Mouse (Mus musculus) erythroblast, adult 5-6 weeks (primary cell): ENCODE measurements around the gene Abcc12. TPM values are rescaled to one million over a fixed set of nuclear protein-coding genes. Genes with fewer than 3 reads are reported as not detected.

Experiments used
- ATAC-seq: replicated peaks from 2 replicates; pipeline ENCODE4 v1.8.0; 2016; ENCODE audit warnings: moderate number of reproducible peaks, mild to moderate bottlenecking, moderate TSS enrichment, inconsistent platforms; ENCODE audit not compliant: poor library complexity, low FRiP score, severe bottlenecking
- total RNA-seq, 2 experiments: library from RNA; stranded (forward) in 1 of 2; stranded (reverse) in 1 of 2; fragments of 150-400 nt in 1 of 2; fragments of 200-764, 138-1000 nt in 1 of 2; gene quantifications; 2 replicates each; pipeline versions ENCODE4 v1.2.3 to v1.2.4; 2015 to 2017; ENCODE audit warnings: low replicate concordance in 2 of 2

Gene Abcc12
- total RNA-seq, 2 experiments from 2014 or later: not detected

DNA sequence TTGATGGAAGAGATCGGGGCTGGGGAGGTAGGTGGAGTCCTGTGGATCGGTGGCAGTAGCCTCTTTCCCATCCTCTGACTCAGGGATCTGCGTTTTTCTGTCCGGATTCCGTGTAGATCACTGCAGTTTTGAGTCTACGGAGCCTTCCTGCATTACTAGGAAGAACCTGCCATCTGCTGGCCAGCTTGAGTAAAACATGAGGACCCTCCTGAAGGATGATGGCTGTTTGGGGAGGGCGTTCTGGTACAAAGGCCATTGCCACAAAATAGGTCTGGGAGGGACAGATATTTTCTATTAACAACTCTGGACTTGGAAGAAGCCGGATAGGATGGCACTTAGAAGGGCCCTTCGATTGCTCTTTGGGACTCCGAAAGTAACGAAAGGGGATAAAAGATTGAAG is 4.6 kb upstream of the Abcc12 start:
- ATAC-seq: peak; percentile 69

DNA sequence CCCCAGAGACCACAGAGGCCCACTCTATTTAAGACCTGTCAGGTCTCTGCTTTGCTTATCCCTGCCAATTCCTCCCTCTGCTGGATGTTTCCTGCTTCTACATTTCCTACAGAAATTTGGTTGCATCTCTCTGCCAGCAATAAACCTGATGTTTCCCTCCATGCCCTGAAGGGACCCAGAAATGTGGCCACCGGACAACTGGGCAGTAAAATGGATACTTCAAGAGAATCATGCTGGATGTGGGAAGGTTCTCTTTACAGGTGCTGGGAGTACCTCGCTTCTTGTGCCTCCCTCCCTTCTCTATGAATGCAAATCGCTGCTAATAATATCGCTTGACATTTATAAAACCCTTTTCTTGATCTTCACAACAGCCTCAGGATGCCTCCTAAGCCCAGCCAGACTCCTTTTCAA is 1.4 kb upstream of the Abcc12 start:
- no peak for ATAC-seq

DNA sequence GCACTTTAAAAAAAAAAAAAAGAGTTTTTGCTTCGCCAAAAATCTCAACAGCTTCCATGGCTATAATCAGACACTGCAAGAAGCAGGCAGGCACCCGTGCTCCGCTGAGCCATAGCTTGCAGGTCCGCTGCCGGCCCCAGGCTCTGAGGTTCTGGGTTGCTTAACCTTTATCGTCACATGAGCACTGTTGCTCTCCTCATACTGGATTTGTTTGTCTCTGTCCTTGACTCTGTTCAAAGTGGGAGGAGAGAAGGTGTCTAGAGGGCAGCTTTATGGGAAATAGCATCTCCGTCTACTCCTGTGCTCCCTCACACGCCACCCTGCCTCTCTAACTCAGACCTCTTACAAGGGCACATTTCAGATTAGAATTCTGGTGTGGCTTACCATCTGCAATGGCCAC is 1.8 kb downstream of the Abcc12 start:
- ATAC-seq: no peak

DNA sequence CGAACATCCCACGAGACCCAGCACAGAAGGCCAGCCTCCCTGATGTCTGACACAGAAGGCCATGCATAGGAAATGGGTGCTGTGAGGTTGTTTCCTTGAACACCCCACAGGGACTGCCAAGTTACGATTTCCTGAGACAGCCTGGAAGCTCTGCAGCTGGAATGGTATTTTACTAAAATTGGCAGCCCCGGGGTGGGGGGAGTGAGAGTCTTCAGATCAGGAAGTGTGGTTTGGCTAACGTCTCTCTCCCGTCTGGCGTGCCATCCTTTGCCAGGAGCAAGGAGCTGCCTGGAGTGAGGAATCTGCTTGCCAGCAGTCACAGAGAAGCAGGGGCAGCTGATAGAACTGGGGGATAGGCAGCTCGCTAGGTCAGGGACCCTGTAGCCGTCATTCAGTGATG is 2.4 kb downstream of the Abcc12 start:
- ATAC-seq: no peak

DNA sequence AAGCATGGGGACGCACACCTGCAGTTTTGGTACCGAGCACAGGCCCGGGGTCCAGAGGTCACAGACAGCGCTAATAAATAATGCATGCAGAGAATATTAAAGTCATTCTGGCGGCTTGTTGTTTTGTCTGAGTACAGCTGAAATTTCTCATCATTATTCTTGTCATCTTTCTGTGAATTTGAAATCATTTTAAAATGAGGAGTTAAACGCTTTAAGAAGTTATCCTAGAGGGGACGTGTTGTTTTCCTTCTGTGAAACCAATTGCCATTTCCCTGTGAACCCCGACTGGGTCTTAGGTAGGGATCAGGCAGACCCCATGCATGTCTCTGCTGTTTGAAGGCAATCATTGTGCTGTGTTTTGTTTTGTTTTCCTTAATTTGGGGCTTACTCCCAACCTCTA is 2.9 kb downstream of the Abcc12 start:
- ATAC-seq: no peak

DNA sequence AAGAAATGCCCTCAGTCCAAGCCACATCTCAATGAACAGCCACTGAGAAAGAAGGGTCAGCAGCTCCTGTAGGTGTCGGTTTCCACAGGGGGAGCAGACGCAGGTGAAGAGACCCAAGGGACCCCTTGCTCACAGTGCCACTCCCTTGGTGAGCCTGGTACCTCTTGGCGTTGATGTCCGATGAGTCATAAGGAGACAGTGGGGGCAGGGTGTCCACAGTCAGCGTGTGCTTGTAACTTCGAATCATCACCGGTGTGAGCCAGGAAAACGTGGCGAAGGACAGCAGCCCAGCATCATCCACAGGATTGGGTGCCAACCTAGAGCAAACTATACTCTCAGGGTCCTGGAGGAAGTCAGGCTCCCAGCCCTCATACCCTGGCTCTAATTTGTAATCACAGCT is 16.8 kb downstream of the Abcc12 start:
- no peak for ATAC-seq

DNA sequence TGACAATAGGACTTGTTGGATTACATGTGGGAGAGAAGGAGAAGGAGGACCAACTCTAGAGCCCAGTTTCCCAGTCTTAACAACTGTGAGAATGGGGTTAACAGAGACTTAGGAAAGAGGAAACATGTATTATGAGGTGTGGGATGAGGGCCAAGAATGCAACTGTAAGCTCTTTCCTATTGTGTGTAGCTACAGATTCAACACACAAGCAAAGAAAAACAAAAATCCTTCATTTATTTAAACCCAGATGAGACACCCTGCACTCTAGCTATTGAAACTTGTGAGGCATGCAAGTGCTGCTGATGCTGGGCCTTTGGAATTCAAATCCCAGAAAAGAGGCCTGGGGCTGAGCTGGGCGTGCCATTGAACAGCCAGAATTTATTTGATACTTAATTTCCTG is 18.7 kb downstream of the Abcc12 start:
- ATAC-seq: no peak

DNA sequence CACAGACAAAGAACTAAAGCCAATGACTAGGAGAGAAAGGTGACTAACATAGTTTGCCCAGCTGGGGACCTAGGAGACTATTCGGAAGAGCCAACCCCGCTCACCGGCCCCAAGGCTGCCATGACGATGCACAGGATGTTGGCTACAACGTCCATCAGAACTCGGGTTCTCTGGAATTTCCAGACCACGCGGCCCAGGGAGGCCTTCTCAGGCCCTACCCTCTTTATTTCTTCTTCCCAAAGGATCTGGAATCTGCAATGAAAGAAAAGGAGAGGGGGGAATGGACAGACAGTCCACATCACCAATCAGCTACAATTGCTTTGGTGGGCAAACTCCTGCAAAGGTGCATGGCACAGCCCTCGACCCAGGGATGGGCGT is 19.8 kb downstream of the Abcc12 start:
- no peak for ATAC-seq

DNA sequence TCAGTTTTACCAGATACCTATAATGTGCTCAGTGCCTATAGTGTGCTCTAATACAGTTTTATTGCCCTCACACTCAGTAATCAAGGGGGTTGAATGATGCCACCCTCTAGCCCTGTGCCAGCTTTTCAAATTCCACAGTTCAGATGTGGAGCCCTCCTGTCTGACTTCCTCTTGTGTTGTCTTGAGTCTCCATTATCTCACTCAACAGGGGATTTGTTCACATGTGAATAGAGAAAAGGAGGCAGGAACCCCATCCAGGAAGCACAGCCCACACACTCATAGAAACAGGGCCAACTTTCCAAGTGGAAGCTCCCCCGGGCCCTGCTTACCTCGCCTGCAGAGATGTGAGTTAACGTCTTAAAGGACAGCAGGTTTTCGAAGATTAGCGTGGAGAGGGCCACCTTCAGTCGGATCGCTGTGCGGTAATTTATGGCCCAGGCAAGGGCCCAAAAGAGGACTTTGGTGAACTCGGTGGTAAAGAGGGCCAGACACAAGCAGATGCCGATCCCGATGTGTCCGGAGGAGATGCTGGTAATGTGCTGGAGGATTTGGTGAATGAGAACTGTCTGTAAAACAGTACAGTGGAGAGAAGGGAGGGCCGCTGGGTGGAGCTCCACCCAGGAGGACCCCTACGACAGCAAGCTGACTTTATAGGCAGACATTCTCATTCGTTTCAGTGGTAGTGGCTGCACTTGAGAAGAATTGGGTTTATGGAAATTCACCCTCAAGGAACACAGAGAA is 20.4 kb downstream of the Abcc12 start:
- ATAC-seq: no peak

DNA sequence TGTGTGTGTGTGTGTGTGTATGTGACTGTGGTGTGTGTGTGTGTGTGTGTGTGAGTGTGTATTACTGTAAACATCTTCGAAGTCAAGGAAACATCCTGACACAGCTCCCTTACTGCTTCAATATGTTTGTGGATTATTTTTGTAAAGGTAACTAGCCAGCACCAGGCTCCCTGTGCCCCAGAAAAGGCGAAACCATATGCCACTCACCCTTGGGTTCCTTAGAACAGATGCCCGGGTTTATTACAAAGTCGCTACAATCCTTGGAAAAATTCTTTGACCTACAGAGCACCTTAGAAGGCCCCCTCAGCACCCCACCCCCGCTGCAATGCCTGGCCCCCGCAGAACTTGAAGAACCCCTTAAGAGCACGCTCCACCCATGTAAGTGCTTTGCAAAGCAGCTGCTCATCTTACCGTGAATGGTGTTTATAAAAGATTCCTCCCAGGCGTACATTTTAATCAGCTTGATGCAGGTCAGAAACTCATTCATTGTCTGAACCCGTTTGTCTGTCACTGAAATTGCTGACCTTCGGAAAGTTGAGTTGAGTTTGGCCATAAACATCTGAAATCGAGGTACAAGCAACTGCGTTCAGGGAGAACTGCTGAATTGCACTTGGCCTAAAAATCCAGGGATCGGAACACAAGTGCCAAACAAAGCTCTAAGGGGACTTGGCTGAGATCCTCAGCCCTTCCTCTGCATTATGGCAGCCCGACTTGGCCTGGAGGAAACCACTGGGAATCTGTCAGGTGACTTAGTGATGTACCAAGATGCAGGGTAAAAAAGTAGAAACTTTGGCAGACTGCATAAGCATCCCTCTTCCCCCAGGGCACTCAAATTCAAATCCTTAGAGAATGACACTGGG is 23.1 kb downstream of the Abcc12 start:
- no peak for ATAC-seq

DNA sequence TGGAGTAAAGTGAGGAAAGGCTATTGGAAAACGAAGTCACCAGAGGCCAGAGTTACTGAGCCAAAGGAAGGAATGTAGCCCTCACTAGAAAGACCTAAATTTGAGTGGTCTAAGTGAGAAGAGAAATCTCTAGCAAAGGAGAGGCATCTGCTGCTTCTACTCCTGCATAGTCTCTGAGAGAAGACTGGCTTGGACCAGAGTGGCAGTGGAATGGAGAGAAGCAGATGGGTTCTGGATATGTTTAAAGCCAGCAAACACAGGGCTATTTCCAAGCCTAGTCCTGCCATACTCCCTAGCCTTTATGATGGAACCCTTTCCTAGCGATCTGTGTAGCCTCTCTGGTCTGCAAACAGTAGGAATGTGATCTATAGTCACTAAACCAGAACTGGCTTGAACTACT is 24.9 kb downstream of the Abcc12 start:
- no peak for ATAC-seq

DNA sequence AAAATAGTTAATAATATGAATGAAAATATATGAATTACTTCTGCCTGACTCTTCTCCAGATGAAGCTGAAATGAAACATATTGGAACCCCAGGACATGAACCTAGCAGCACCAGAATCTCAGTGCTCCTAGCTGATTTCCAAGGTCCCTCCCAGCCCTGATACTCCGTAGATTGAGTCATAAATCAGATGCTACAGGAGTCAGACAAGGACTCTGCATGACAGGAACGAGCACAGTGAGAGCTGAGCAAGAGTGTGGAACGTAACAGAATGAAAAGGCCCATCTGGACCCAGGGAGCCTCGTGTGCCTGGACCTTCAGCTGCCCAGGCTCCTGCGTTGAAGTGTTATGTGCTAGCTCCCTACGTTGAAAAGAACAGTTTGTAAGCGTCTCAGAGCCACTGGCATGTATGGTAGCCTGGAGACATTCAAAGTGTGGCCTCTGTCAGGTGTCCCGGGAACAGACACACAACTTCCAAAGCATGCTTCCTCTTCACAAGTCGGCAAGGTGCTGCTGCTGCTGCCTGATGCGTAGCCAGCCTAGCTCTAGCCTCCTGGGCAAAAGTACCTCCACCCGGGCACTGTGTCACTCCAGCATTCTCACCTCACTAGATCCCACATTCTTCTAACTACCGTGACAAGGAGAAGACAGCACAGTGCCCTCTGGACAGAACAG is 26.1 kb downstream of the Abcc12 start:
- ATAC-seq: no peak

DNA sequence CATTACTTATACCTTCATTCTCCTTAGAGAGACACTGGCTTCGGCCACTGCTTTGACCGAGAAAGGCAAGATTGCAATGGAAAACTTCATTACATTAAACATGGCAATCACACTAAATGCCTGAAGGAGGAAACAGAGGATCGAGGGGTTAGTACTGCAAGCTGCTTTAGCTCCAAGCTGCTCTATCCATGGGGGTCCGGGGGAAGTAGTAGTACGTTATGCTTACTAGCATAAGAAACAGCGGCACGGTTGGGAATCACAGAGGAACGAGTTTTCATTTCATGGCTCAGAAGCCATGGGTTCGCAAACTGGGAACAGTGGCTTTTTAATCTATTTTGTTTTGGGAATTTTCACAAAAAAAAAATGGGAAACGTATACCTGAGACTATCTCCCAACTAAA is 30.0 kb downstream of the Abcc12 start:
- ATAC-seq: no peak

DNA sequence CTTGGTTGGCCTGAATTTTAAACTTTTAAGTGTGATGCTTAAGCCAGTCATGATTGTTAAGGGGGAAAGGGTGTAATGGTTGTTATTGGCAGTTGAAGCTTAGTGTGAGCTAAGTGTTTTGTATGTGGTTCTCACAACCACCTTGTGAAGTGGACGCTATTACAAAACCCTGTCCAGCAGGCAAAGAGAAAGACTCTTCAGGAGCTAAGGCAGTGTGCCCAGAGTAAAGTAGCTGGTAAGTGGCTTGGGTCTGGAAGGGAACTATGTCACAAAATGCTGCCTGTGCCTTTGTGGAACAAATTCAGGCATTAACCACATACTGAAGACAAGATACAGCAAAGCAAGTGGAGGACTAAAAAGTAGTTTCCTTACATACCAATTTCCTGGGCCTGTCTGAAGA is 34.5 kb downstream of the Abcc12 start:
- ATAC-seq: no peak

DNA sequence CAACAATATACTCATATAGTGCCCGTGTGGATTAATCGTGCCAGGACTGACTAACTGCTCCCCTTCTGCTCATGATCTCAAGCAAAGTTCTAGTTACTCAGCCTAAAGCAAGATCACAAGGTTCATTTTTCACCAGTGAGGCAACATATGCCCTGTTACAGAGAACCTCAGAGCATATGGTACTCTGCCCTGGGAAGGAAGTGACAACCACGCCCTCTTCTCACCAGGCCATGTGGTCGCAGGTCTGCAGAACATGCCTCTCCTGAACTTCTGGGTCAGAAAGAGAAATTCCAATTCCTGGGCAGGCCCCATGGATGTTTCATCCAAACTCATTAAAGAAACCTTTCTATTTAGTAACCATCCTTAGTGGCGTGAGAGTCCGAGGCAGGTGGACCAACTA is 39.6 kb downstream of the Abcc12 start:
- no peak for ATAC-seq

DNA sequence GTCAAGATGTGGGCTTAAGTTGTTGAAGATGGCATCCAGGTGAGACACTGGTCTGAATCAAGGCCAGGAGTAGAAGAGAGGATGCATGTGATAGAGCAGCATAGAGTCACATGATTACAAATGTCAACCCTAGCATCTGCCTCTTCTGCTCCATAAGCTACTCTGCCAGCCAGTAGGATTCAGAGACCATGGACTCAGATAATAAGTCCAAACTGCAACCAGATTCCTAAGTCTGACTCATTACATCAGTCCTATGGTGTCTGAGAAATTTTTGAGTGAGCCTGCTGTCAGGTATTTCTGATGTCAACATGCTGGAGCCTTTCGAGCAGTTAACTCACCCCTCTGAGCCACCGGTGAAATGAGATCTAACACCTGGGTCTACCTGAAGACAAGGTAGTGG is 40.1 kb downstream of the Abcc12 start:
- no peak for ATAC-seq

DNA sequence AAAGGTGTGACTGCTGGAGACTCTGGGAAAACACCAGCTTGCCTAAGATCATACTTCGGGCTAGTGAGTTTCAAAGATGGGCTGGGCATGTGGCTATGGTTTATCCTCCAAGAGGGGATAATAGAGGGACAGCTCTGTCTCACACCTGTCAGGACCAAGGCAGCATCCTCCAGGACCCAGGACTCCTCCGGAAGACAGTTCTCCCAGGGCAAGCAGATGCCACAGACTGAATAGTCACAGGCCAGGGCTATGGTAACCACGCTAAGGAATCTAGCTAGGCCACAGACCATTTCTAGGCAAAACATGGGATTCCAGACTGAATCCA is 43.9 kb downstream of the Abcc12 start:
- ATAC-seq: no peak

DNA sequence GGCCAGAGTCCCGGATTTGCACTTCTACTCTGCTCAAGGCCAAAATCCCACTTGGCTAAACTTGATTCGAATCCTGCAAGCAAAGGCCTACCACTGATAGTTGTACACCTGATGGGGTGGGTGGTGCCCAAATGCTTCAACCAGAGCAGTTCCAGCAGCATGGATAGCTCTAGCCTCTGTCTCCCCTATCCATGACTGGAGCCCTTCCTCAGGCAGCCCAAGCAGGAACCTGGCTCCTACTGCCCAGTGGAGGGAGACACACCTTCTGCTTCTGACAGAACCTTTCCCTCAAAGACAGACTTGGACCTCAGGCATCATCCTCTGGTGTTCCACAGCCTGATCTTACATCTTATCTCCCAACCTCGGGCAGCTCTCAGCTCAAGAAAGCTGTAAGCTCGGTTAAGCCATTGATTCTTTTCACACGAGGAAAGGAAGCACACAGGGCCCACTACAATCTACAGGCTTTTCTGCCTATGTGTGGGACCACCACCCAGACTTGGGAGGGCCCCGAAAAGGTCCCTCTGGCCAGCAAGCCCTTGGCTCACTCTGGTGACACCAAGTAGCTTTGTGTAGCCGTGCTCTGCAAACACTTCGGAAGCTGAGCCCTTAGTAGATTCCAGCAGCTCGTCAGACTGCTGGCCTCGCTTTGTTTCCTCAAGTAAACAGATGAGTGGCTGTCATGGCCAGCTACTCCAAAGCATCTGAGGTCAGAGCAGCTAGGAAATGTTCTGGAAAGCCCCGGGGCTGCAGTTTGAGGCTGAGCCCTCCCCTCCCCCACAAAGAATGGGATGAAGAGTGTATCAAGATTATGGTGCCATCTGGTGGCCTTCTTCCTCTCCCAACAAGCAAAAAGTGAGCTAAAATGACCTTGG is 44.5 kb downstream of the Abcc12 start:
- no peak for ATAC-seq

DNA sequence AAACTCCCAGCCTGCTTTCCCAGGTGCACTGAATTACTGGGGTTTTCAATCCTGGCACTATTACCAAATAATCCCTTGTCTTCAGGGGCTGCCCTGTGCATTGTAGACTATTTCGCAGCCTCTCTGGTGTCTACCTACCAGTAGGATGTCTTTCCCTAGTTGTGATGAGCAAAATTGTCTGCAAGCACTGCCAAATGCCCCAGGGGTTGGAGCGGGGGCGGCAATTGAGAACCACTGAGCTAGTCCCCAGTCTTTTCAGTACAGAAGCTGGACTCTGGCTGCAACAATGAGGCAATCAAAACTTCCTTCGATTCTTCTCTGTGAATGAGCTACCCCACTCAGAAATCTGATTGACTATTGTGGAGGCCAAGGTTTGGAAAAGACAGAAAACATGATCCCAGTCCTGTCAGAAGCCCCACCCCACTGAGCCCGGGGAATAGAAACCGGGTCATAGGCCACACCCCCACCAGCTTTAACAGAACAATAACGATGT is 45.4 kb downstream of the Abcc12 start:
- ATAC-seq: no peak

DNA sequence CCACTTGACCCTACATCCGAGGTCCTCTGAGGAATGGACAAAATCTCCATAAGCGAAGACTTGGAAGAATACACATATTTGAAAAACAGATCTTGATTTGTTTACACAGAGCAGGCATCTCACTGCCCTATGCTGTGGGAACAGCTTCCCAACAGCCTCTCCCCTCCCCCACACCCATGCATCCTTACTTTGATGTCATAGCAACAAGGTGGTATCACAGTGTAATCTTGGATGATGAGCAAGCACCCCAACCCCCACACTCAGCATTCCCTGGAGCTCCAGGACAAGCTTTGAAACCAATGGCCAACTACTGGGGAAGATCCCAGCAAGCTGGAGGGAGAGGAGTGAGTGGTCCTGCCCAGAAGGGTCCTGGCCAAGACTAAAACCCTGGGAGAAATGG is 50.8 kb downstream of the Abcc12 start:
- ATAC-seq: no peak
